ENCODE assay signal across 8 mouse cellular contexts in the genomic region with DNA sequence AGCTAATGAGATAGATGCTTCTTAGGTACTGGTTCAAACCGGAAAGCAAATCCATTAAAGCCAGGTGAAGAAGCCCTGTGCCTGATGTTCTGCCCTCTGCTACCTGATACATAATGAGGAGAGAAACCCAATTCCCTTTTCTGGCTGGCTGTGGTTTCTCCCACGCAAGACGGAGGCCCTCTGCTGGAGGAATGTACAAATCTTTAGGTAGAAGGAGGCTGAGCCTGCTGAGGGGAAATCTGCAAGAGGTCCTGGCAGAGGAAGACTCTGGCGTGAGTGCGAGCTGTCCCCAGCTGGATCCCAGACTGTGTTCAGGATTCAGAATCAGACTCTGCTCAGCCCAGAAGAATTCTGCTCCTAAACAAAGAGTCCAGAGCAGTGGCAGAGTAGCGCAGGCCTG.
A peak's percentile ranks its signal among the peaks of the same experiment; 100 is the strongest.
DNase-seq lines count a peak whose midpoint lies in the region; ATAC-seq and TF ChIP-seq lines count a peak whose summit lies in the region.

No protein-coding gene starts in this region.

- no peaks in the 10 kb centered on the region for H3K36me3 ChIP-seq in intestine, embryonic 15.5 days
- no peaks in the 10 kb centered on the region for H3K36me3 ChIP-seq in intestine, embryonic 16.5 days (ENCODE audit: control insufficient read depth, insufficient read depth, low read length)
- H3K36me3 ChIP-seq in forebrain, postnatal 0 days (ENCODE audit: insufficient read depth): no peaks in the 10 kb centered on the region
- no peaks in the 10 kb centered on the region for H3K36me3 ChIP-seq in midbrain, embryonic 15.5 days (replicated peaks)

- H3K4me2 ChIP-seq in intestine, embryonic 15.5 days (replicated peaks): no peak overlapping the region
- no peak overlapping the region for H3K4me2 ChIP-seq in intestine, embryonic 16.5 days (ENCODE audit: low read depth, low read length)
- no peak overlapping the region for H3K4me2 ChIP-seq in forebrain, postnatal 0 days (ENCODE audit: low read depth)
- H3K4me2 ChIP-seq in midbrain, embryonic 15.5 days: no peak overlapping the region

- WGBS in intestine, embryonic 15.5 days: 67% methylated on average over 6 of the region's 6 CpGs
- WGBS in intestine, embryonic 16.5 days: 64% methylated on average over 6 of the region's 6 CpGs
- 59% methylated on average over 6 of the region's 6 CpGs for WGBS in forebrain, postnatal 0 days
- 54% methylated on average over 6 of the region's 6 CpGs for WGBS in midbrain, embryonic 15.5 days

- no peak overlapping the region for H3K9ac ChIP-seq in intestine, embryonic 15.5 days
- no peak overlapping the region for H3K9ac ChIP-seq in intestine, embryonic 16.5 days (ENCODE audit: low read depth, low read length)
- no peak overlapping the region for H3K9ac ChIP-seq in forebrain, postnatal 0 days
- no peak overlapping the region for H3K9ac ChIP-seq in midbrain, embryonic 15.5 days

- TF ChIP-seq CTCF in forebrain, postnatal 0 days (IDR thresholded peaks at IDR 0.05; ENCODE audit: low read depth): peak; percentile 79

- no peaks in the 10 kb centered on the region for H3K9me3 ChIP-seq in intestine, embryonic 15.5 days
- H3K9me3 ChIP-seq in intestine, embryonic 16.5 days (ENCODE audit: control insufficient read depth, low read length): no peaks in the 10 kb centered on the region
- no peaks in the 10 kb centered on the region for H3K9me3 ChIP-seq in forebrain, postnatal 0 days (ENCODE audit: low read length)
- no peaks in the 10 kb centered on the region for H3K9me3 ChIP-seq in midbrain, embryonic 15.5 days

- peak; percentile 64 for DNase-seq in cerebellum, adult 11 months
- peak; percentile 78 for DNase-seq in forebrain, postnatal 0 days
- peak; percentile 21 to 40 for DNase-seq in kidney, postnatal 36 days
- DNase-seq in thymus, postnatal 25 days: peak; percentile 50

- no peak overlapping the region for H3K4me3 ChIP-seq in intestine, embryonic 15.5 days (replicated peaks)
- no peak overlapping the region for H3K4me3 ChIP-seq in intestine, embryonic 16.5 days (ENCODE audit: low read length)
- H3K4me3 ChIP-seq in forebrain, postnatal 0 days (ENCODE audit: low read depth, low read length): no peak overlapping the region
- no peak overlapping the region for H3K4me3 ChIP-seq in midbrain, embryonic 15.5 days

- 0 out of 2 replicates have a peak, but pooled peaks have one; percentile 26 for ATAC-seq in intestine, embryonic 15.5 days
- ATAC-seq in intestine, embryonic 16.5 days: no peak
- peak; percentile 52 for ATAC-seq in CD4-positive, CD25-positive, alpha-beta regulatory T cell, adult 4 months
- ATAC-seq in forebrain, postnatal 0 days: peak; percentile 79
- ATAC-seq in midbrain, embryonic 15.5 days (replicated peaks): peak; percentile 33; the same call in 1 of the 2 replicates

- peaks cover 4% of the 10 kb centered on the region for H3K4me1 ChIP-seq in intestine, embryonic 15.5 days (replicated peaks)
- H3K4me1 ChIP-seq in intestine, embryonic 16.5 days (ENCODE audit: control insufficient read depth, insufficient read depth, low read length): peaks cover 10% of the 10 kb centered on the region
- H3K4me1 ChIP-seq in forebrain, postnatal 0 days (ENCODE audit: insufficient read depth): no peaks in the 10 kb centered on the region
- peaks cover 17% of the 10 kb centered on the region for H3K4me1 ChIP-seq in midbrain, embryonic 15.5 days

- H3K27me3 ChIP-seq in intestine, embryonic 15.5 days (replicated peaks): no peaks in the 10 kb centered on the region
- no peaks in the 10 kb centered on the region for H3K27me3 ChIP-seq in intestine, embryonic 16.5 days (replicated peaks; ENCODE audit: control insufficient read depth, insufficient read depth, low read length)
- H3K27me3 ChIP-seq in forebrain, postnatal 0 days (ENCODE audit: insufficient read depth, low read length): no peaks in the 10 kb centered on the region
- no peaks in the 10 kb centered on the region for H3K27me3 ChIP-seq in midbrain, embryonic 15.5 days (replicated peaks)

- no peak overlapping the region for H3K27ac ChIP-seq in intestine, embryonic 15.5 days
- no peak overlapping the region for H3K27ac ChIP-seq in intestine, embryonic 16.5 days (ENCODE audit: low read length)
- H3K27ac ChIP-seq in forebrain, postnatal 0 days (ENCODE audit: low read depth, low read length): no peak overlapping the region
- no peak overlapping the region for H3K27ac ChIP-seq in midbrain, embryonic 15.5 days
